Mouse (Mus musculus): ENCODE measurements around the gene Gtf2i.

DNA sequence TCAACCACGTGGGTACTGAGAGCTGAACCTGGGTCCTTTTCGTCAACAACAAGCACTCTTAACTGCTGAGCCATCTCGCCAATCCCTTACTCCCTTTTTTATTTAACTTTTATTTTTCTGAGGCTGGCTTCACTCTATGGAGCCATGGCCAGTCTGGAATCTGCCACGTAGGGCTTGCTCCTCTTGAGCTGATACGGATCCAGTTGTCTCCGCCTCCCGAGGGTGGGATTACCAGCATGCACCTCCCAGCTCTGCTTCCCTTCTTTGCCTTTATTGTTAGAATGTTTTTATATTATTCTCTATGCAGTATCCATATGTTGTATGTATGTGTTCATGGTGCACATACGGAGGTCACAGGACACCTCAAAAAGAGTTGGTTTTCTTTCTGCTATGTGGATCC, 29.5 kb upstream of the Gtf2i start:
- TF ChIP-seq E2F4 (IDR thresholded peaks at IDR 0.05; ENCODE audit: insufficient read depth) = no peak
- no peak for TF ChIP-seq MAX (IDR thresholded peaks at IDR 0.05; ENCODE audit: low read depth)
- TF ChIP-seq POLR2A (IDR thresholded peaks at IDR 0.05; ENCODE audit: insufficient read length, low read depth) = no peak
- no peak for TF ChIP-seq MYOG (IDR thresholded peaks at IDR 0.05; ENCODE audit: control insufficient read depth in 1 of 3, insufficient read depth in 1 of 3, insufficient read length in 2 of 3, low read depth in 2 of 3)
